Mouse (Mus musculus): ENCODE measurements around the gene Tpm3. TPM values are rescaled to one million over a fixed set of nuclear protein-coding genes. Genes with fewer than 3 reads are reported as not detected.

Tpm3 gene
- polyA plus RNA-seq, 1 experiment from 2014 or later = 298 TPM

- H3K9ac ChIP-seq (ENCODE audit: low read length) = peak overlapping the region; percentile 59
- H3K4me1 ChIP-seq (ENCODE audit: control insufficient read depth, insufficient read depth, low read length) = peaks cover 61% of the 10 kb centered on the region
- no peaks in the 10 kb centered on the region for H3K9me3 ChIP-seq (replicated peaks; ENCODE audit: control insufficient read depth, low read length)
- H3K4me2 ChIP-seq (ENCODE audit: low read depth, low read length) = peak overlapping the region; percentile 86
- no peak for ATAC-seq (replicated peaks; ENCODE audit: extremely low read depth, insufficient read depth, low FRiP score)
- peak overlapping the region; percentile 96 for H3K4me3 ChIP-seq (ENCODE audit: low read length)
- peak overlapping the region; percentile 74 for H3K27ac ChIP-seq (ENCODE audit: low read length)
- no peaks in the 10 kb centered on the region for H3K27me3 ChIP-seq (ENCODE audit: control insufficient read depth, insufficient read depth, low read length)
- H3K36me3 ChIP-seq (ENCODE audit: control insufficient read depth, insufficient read depth) = no peaks in the 10 kb centered on the region; the same call in 1 of the 2 replicates
- WGBS = 60% methylated on average over 5 of the region's 5 CpGs
Measured at GRCm38 (mm10) chr3:90081365-90082240, 9.2 kb downstream of the Tpm3 start.

DNA sequence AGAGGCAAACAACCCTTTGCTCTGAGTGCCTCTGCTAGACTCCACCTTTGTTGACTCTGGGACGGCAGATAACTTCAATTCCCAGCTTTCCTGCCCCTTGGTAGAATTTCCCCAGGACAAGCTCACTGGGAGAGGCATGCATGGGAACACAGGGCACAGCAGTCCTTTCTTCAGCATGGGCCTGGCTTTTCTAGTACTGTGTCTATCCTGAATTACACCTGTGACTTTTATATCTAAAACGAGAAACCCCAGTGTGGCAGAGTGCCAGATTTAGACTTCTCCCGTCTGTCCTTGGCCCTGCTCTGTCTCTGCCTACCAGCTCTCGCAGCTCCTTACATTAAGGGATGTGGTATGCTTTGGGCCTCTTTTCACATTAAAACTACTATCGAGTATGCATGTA, 10.6 kb downstream of the Tpm3 start:
- Histone ChIP-seq H3K9ac (ENCODE audit: low read length) (peak overlapping the region; percentile 18), H3K27ac (ENCODE audit: low read length) (peak overlapping the region; percentile 74), H3K9me3 (replicated peaks; ENCODE audit: control insufficient read depth, low read length) (no peaks in the 10 kb centered on the region), H3K4me1 (ENCODE audit: control insufficient read depth, insufficient read depth, low read length) (peaks cover 57% of the 10 kb centered on the region), H3K4me2 (ENCODE audit: low read depth, low read length) (peak overlapping the region; percentile 86), H3K4me3 (ENCODE audit: low read length) (peak overlapping the region; percentile 17), H3K27me3 (ENCODE audit: control insufficient read depth, insufficient read depth, low read length) (no peaks in the 10 kb centered on the region), H3K36me3 (ENCODE audit: control insufficient read depth, insufficient read depth) (peaks cover 11% of the 10 kb centered on the region)
- ATAC-seq (replicated peaks; ENCODE audit: extremely low read depth, insufficient read depth, low FRiP score) = no peak
- WGBS = 27% methylated on average over 5 of the region's 5 CpGs

DNA sequence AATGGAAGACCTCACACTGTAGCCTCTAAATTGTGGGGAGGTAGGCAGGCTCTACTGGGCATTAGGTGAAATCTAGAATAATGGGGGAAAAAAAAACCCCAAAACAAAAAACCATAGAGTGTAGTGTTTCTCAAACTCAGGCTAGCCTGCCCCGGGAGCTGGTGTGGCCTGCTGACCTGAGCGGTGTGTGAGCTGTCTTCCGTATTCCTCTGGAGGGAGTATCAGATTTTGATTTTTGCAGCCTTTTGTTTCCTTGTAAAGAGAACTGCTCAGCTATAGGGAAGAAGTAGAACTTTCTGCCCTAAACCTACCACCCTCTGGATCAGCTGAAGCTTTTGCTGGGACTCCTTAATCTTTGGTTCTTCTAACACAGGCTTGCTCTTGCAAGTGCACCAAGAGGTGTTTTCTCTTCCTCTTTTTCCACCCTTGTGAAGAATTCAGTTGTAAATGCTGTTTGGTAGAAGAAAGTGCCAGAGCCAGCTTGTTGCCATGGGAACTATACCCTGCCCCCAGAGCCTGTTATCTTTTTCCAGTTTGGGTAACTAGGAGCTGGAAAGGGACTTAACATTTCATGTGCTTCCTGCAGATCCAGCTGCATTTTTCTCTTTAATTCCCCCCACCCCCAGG, 11.4 kb downstream of the Tpm3 start:
- 41% methylated on average over 3 of the region's 3 CpGs for WGBS
- peaks cover 53% of the 10 kb centered on the region for H3K4me1 ChIP-seq (ENCODE audit: control insufficient read depth, insufficient read depth, low read length)
- no peak overlapping the region for H3K4me3 ChIP-seq (ENCODE audit: low read length)

GRCm38 (mm10) chr3:90084790-90085189, 12.3 kb downstream of the Tpm3 start:
- H3K9ac ChIP-seq (ENCODE audit: low read length) = no peak overlapping the region
- H3K27ac ChIP-seq (ENCODE audit: low read length) = peak overlapping the region; percentile 25; the same call in 1 of the 2 replicates

More for the DNA sequence above, 11.4 kb downstream of the Tpm3 start:
- Histone ChIP-seq H3K9me3 (replicated peaks; ENCODE audit: control insufficient read depth, low read length) (no peaks in the 10 kb centered on the region), H3K4me2 (ENCODE audit: low read depth, low read length) (peak overlapping the region; percentile 86), H3K27me3 (ENCODE audit: control insufficient read depth, insufficient read depth, low read length) (no peaks in the 10 kb centered on the region), H3K36me3 (ENCODE audit: control insufficient read depth, insufficient read depth) (peaks cover 19% of the 10 kb centered on the region), H3K27ac (ENCODE audit: low read length) (peak overlapping the region; percentile 74), H3K9ac (ENCODE audit: low read length) (no peak overlapping the region; the same call in 1 of the 2 replicates)
- no peak for ATAC-seq (replicated peaks; ENCODE audit: extremely low read depth, insufficient read depth, low FRiP score)

GRCm38 (mm10) chr3:90085281-90085680, 12.8 kb downstream of the Tpm3 start:
- WGBS = 71% methylated on average over 6 of the region's 6 CpGs
- Histone ChIP-seq H3K27ac (ENCODE audit: low read length) (peak overlapping the region; percentile 11; the same call in 1 of the 2 replicates), H3K27me3 (ENCODE audit: control insufficient read depth, insufficient read depth, low read length) (no peaks in the 10 kb centered on the region), H3K4me2 (ENCODE audit: low read depth, low read length) (no peak overlapping the region), H3K36me3 (ENCODE audit: control insufficient read depth, insufficient read depth) (peaks cover 34% of the 10 kb centered on the region), H3K4me3 (ENCODE audit: low read length) (no peak overlapping the region), H3K9me3 (replicated peaks; ENCODE audit: control insufficient read depth, low read length) (no peaks in the 10 kb centered on the region), H3K9ac (ENCODE audit: low read length) (no peak overlapping the region), H3K4me1 (ENCODE audit: control insufficient read depth, insufficient read depth, low read length) (peaks cover 50% of the 10 kb centered on the region)
- no peak for ATAC-seq (replicated peaks; ENCODE audit: extremely low read depth, insufficient read depth, low FRiP score)

More at GRCm38 (mm10) chr3:90084790-90085189, 12.3 kb downstream of the Tpm3 start:
- Histone ChIP-seq H3K9me3 (replicated peaks; ENCODE audit: control insufficient read depth, low read length) (no peaks in the 10 kb centered on the region), H3K4me1 (ENCODE audit: control insufficient read depth, insufficient read depth, low read length) (peaks cover 50% of the 10 kb centered on the region), H3K27me3 (ENCODE audit: control insufficient read depth, insufficient read depth, low read length) (no peaks in the 10 kb centered on the region), H3K4me2 (ENCODE audit: low read depth, low read length) (peak overlapping the region; percentile 4; the same call in 1 of the 2 replicates), H3K4me3 (ENCODE audit: low read length) (no peak overlapping the region), H3K36me3 (ENCODE audit: control insufficient read depth, insufficient read depth) (peaks cover 29% of the 10 kb centered on the region)
- ATAC-seq (replicated peaks; ENCODE audit: extremely low read depth, insufficient read depth, low FRiP score) = no peak
- WGBS = 49% methylated on average over 4 of the region's 4 CpGs

DNA sequence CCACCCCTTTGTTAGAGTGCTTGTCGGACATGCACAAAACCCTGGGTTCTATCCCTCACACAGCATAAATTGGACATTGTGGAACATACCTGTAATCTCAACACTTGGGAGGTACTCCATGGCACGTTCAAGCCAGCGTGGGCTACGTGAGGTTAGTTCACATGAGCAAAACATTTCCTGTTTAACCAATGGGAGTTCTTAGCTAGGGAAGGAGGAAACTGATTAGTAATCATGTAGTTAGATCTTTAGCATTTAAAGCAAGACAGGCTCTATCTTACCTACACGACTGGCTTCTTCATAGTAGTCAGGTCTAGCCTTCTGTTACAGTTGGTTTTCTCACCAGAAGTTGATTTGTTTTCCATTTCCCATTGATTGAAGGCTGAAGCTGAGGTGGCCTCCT, 13.6 kb downstream of the Tpm3 start:
- no peak overlapping the region for H3K4me2 ChIP-seq (ENCODE audit: low read depth, low read length)
- peaks cover 47% of the 10 kb centered on the region for H3K4me1 ChIP-seq (ENCODE audit: control insufficient read depth, insufficient read depth, low read length)
- no peaks in the 10 kb centered on the region for H3K27me3 ChIP-seq (ENCODE audit: control insufficient read depth, insufficient read depth, low read length)
- peaks cover 39% of the 10 kb centered on the region for H3K36me3 ChIP-seq (ENCODE audit: control insufficient read depth, insufficient read depth)
- no peaks in the 10 kb centered on the region for H3K9me3 ChIP-seq (replicated peaks; ENCODE audit: control insufficient read depth, low read length)
- WGBS = 76% methylated on average over 5 of the region's 5 CpGs
- no peak overlapping the region for H3K4me3 ChIP-seq (ENCODE audit: low read length)
- H3K9ac ChIP-seq (ENCODE audit: low read length) = no peak overlapping the region
- H3K27ac ChIP-seq (ENCODE audit: low read length) = no peak overlapping the region
- no peak for ATAC-seq (replicated peaks; ENCODE audit: extremely low read depth, insufficient read depth, low FRiP score)

DNA sequence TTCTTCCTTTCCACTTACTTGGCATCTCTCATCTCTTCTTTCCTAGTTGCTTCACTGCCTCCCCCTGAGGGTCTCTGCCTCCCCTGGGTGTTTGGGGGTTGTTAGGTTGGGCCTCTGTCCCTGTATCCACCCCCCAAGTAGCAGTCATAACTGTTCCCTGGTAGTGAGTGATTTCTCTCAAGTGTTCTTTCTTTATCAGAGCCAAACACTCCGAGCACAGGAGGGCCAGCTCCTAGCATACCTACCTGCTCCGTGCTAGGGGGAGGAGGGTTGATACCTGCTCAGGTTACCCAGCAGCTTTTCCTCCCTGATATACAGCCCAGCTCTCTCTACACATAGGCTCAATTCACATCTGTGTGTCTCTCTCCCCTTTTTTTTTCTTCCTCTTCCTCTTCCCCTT, 16.2 kb downstream of the Tpm3 start:
- no peak for ATAC-seq (replicated peaks; ENCODE audit: extremely low read depth, insufficient read depth, low FRiP score)

DNA sequence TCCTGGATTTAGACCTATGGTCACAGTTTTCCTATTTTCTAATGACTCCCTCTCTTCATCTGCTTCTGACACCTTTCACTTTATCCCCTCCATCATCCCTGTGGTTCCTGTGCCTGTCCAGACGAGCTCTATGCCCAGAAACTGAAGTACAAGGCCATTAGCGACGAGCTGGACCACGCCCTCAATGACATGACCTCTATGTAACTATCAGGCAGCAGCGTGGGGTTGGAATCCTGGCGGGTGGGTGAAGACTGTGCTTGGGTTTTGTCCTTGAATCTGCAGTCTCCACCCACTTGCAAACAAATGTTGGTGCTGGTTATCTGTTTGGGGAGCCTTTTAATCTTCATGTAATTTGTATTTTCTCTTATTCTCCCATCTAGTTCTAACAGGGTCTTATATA, 18.4 kb downstream of the Tpm3 start:
- WGBS = 65% methylated on average over 6 of the region's 6 CpGs
- Histone ChIP-seq H3K4me2 (ENCODE audit: low read depth, low read length) (no peak overlapping the region), H3K9ac (ENCODE audit: low read length) (no peak overlapping the region), H3K4me1 (ENCODE audit: control insufficient read depth, insufficient read depth, low read length) (peaks cover 2% of the 10 kb centered on the region; the same call in 1 of the 2 replicates), H3K27ac (ENCODE audit: low read length) (no peak overlapping the region), H3K27me3 (ENCODE audit: control insufficient read depth, insufficient read depth, low read length) (no peaks in the 10 kb centered on the region), H3K4me3 (ENCODE audit: low read length) (no peak overlapping the region), H3K36me3 (ENCODE audit: control insufficient read depth, insufficient read depth) (peaks cover 60% of the 10 kb centered on the region), H3K9me3 (replicated peaks; ENCODE audit: control insufficient read depth, low read length) (no peaks in the 10 kb centered on the region)
- no peak for ATAC-seq (replicated peaks; ENCODE audit: extremely low read depth, insufficient read depth, low FRiP score)

More for the DNA sequence above, 16.2 kb downstream of the Tpm3 start:
- Histone ChIP-seq H3K9me3 (replicated peaks; ENCODE audit: control insufficient read depth, low read length) (no peaks in the 10 kb centered on the region), H3K27ac (ENCODE audit: low read length) (no peak overlapping the region), H3K4me3 (ENCODE audit: low read length) (no peak overlapping the region), H3K4me2 (ENCODE audit: low read depth, low read length) (no peak overlapping the region), H3K36me3 (ENCODE audit: control insufficient read depth, insufficient read depth) (peaks cover 60% of the 10 kb centered on the region), H3K9ac (ENCODE audit: low read length) (no peak overlapping the region), H3K27me3 (ENCODE audit: control insufficient read depth, insufficient read depth, low read length) (no peaks in the 10 kb centered on the region), H3K4me1 (ENCODE audit: control insufficient read depth, insufficient read depth, low read length) (peaks cover 22% of the 10 kb centered on the region)
- 77% methylated on average over 2 of the region's 2 CpGs for WGBS

GRCm38 (mm10) chr3:90094453-90094852, 22.0 kb downstream of the Tpm3 start:
- ATAC-seq (replicated peaks; ENCODE audit: extremely low read depth, insufficient read depth, low FRiP score) = no peak
- H3K4me3 ChIP-seq (ENCODE audit: low read length) = no peak overlapping the region
- H3K4me2 ChIP-seq (ENCODE audit: low read depth, low read length) = no peak overlapping the region
- peaks cover 39% of the 10 kb centered on the region for H3K36me3 ChIP-seq (ENCODE audit: control insufficient read depth, insufficient read depth)
- H3K27me3 ChIP-seq (ENCODE audit: control insufficient read depth, insufficient read depth, low read length) = no peaks in the 10 kb centered on the region
- no peaks in the 10 kb centered on the region for H3K4me1 ChIP-seq (ENCODE audit: control insufficient read depth, insufficient read depth, low read length)
- no peak overlapping the region for H3K9ac ChIP-seq (ENCODE audit: low read length)
- no peaks in the 10 kb centered on the region for H3K9me3 ChIP-seq (replicated peaks; ENCODE audit: control insufficient read depth, low read length)
- no peak overlapping the region for H3K27ac ChIP-seq (ENCODE audit: low read length)
- 81% methylated on average over 3 of the region's 3 CpGs for WGBS

Data from heart, embryonic 16.5 days (tissue).